Mouse (Mus musculus) cerebellum, adult 9-10 months (tissue): ENCODE results near the gene Adap1.

Experiments used
- DNase-seq: peaks from one replicate; pipeline ENCODE4 v3.0.0; 2022

The Adap1 gene

DNA sequence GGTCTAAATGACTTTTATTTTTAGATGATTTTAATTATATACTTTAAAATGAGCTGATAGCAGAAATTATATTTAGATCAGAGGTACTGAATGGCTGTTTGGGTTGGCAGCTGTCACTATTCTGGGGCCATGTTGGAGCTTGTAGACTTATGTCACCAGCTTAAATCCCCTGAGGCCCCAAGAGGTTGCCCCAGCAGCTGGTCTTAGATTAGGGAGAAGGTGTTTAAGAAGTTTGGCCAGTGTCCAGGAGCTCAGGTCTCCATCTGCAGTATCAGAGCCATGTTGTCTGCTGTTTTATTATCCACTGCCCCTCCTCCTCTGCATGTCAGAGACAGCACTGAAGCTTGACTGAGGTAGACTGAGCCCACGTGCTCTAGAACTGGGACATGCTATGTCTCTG, 82.0 kb downstream of the Adap1 start:
- DNase-seq, result no peak

DNA sequence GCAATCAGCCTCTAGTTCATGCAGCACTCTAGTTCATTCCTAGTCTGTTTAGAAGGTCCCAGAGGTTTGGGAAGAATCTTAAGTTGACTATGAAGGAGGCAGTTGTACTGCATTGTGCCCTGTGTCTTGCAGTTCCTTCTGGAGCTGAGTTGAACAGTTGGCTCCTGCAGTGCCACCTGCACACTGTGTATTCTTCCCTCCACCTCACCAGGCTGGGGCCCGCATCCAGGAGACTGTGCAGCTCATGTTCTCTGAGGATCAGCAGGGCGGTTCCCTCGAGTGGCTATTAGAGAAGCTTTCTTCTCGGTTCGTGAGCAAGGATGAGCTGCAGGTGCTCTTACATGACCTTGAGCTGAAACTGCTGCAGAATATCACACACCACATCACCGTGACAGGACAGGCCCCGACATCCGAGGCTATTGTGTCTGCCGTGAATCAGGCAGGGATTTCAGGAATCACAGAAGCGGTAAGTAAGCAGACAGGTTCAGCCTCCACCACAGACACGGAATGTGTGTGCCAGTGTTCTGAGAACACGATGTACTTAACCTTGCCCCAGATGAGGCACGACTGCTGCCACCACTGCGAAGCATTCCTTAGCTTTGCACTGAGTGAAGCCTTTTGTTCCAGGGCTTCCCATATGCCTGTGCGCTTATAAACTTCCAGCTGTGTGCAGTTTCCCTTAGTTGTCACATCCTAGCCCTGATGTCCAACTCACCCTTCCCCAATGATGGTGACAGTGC, 84.2 kb downstream of the Adap1 start:
- DNase-seq, result no peak

DNA sequence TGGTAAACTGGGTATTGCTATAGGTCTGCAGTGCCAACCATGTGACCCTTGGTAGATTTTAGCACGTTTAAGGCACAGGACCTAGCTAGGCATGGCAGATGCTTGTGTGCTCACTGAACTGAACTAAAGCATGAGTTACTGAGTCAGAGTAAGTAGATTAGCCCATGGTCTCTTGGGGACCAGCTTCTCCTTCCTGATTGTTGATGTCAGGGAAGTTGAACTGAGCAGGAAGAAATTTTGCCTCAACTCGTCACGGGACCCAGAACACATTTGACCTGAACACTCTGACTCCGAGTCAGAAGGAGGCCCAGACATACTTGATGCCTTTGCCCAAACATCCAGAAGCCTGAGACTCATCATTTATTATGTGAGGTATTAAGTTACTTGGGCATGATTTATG, 88.0 kb downstream of the Adap1 start:
- no peak for DNase-seq

DNA sequence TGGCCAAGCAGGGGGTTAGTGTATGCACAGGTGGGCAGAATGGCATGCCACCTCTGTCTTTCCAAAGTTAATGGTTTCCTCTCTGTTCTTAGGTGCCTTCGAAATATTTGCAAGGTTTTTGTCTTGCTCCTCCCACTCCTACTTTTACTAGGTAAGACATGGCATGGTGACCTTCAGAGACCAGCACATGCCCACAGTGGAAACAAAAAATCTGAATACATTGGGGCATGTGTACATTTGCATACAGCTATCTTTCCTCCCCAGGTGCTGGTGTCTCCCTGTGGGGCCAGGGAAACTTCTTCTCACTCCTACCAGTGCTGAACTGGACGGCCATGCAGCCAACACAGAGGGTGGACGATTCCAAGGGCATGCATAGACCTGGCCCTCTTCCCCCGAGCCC, 91.0 kb downstream of the Adap1 start:
- no peak for DNase-seq

DNA sequence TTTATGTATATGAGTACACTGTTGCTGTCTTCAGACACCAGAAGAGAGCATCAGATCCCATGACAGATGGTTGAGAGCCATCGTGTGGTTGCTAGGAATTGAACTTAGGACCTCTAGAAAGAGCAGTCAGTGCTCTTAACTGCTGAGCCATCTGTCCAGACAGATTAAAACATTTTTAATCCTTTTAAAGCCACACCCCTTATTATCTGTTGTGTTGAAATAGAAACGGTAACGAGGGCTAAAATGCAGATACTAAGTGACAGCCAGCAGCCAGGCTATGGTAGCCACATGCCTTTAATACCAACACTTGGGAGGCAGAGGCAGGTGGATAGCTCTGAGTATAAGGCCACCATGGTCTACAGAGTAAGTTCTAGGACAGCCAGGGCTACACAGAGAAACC, 93.3 kb downstream of the Adap1 start:
- DNase-seq, result no peak

DNA sequence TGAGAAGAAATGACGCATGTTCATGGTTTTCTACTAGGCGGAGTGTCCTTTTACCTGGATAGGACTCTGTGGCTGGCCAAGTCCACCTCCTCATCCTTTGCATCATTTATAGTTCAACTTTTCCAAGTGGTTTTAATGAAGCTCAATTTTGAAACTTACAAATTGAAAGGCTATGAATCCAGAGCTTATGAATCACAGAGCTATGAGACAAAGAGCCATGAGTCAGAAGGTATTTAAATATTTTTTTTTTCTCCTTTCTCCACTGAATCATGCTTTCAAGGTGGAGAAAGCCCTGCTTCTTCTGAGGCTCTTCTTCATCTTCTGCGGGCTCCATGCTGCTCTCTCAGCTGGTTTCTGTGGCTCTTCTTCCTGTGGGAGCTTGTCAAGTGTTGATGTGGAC, 95.7 kb downstream of the Adap1 start:
- no peak for DNase-seq

DNA sequence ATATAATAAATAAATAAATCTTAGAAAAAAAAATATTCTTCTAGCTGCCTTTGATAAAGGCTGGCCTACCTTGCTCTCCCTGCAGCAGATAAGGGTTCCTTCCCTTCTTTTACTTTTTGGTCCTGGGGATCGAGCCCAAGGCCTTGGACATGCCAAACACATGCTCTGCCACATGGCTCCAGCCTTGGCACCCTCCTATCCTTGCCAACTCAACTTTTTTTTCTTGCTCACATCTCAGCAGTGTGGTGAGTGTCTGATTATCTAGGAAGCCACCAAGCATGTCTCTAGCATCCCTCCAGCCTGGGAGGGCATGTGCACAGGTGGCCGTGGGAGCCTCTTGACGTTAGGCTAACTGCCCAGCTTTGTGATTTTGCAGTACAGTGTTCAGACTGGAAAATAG, 97.1 kb downstream of the Adap1 start:
- DNase-seq, result no peak

DNA sequence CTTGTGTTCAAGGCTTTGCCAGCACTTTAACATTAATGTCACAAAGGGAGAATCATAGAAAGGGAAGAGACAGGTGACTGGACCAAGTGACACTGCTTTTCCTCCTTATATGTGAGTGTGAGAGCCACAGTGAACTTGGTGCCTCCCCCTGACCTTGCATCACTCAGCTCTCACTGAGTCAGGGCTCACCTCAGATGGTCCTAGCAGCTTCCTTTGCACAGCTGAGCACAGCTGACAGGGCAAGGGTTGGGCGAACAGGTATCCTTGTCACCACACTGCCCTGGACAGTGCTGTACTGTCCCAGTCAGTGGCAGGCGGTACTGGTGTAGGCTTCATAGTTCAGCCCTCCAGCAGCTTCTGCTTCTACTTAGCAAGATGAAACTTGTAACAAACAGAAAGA, 97.8 kb downstream of the Adap1 start:
- DNase-seq, result no peak

DNA sequence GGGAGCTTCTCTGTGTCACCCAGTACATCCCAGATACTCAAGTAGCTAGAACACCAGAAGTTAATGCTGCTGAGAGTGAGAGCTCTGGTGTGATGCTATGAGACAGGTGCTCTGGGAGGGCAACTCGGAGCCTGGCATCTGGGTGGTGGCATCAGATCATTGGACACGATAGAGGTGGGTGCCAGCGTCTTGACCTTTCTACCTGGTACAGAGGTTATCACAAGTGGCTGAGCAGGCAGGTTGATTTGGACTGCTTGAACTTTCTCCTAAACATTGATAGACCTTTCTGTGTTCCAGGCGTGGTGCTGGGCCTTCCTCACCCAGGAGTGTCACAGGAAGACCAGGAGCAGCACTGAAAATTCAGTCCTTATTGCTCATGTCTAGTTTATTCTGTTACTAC, 98.2 kb downstream of the Adap1 start:
- DNase-seq, result no peak

DNA sequence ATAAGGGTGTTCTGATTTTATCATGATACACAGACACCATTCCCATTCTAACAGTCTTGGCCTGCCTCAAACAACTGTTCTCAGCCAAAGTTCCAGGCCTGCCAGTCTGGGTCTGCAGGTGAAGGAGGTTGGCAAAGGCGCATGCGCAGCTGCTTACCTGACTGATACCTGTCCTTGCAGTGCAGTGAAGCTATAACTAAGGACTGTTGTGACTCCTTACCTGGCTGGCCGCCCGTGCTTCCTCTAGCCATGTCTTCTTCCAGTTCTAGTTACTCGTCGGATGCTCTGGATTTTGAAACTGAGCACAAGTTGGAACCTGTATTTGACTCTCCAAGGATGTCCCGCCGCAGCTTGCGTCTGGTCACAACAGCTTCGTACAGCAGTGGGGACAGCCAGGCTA, 102.1 kb downstream of the Adap1 start:
- no peak for DNase-seq
